Mouse (Mus musculus): ENCODE data around the gene Sucla2.

Sucla2 gene

GRCm38 (mm10) chr14:73524766-73525448 lies at the start of gene Sucla2:
Gene Sucla2, plus strand, starts transcription at chr14:73525319.
- in situ Hi-C loops (cut with MboI; ENCODE audit: low sequenced_read_pairs) = no loop called here

- in situ Hi-C loops (cut with MboI; ENCODE audit: low sequenced_read_pairs) = loop anchor here (25.0 kb wide), 1 partner anchor 363 kb away; the partner anchor contains the start of gene Rcbtb2
Observed at GRCm38 (mm10) chr14:73475506-73475905, 49.6 kb upstream of the Sucla2 start.

GRCm38 (mm10) chr14:73476361-73476934 lies 48.7 kb upstream of the Sucla2 start:
- in situ Hi-C loops (cut with MboI; ENCODE audit: low sequenced_read_pairs) = loop anchor here (25.0 kb wide), 1 partner anchor 364 kb away; the partner anchor contains the start of gene Rcbtb2

DNA sequence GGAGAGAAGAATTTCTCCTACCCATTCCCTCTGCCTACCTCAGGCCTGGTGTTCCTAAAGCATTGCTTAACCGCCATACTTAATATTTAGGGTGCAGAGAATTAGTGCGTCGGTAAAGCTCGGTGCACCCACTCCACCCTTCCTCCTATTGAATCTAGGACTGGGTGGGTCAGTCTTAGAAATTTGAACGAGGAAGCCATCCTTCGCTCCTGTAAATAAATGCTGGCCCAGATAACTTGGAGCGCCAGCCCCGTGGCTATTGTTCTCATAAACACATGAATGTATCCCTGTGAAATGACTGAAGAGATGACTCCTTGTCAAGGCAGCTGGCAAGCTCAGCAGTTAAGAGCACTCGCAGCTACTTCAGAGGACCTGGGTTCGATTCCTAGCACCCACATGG lies 48.0 kb upstream of the Sucla2 start:
- in situ Hi-C loops (cut with MboI; ENCODE audit: low sequenced_read_pairs) = loop anchor here (25.0 kb wide), 1 partner anchor 365 kb away; the partner anchor contains the start of gene Rcbtb2

DNA sequence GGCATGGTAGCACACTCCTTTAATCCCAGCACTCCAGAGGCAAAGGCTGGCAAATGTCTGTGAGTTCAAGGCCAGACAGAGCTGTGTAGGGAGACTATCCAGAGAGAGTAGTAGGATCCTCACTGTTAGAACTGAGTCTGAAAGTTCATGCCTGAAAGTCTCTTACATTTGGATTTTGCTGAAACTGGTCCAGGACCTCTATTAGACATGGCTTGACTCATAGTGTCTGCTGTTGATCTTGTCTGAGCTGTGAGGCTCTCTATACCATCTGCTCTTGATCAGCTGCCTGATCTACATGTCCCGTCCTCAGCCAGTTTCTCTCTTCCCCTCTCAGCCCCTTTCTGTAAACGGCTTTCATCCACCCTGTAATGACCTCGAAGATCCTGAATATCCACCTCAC lies 46.8 kb upstream of the Sucla2 start:
- in situ Hi-C loops (cut with MboI; ENCODE audit: low sequenced_read_pairs) = loop anchor here (25.0 kb wide), 1 partner anchor 366 kb away; the partner anchor contains the start of gene Rcbtb2

GRCm38 (mm10) chr14:73479771-73480170 lies 45.3 kb upstream of the Sucla2 start:
- in situ Hi-C loops (cut with MboI; ENCODE audit: low sequenced_read_pairs) = loop anchor here (25.0 kb wide), 1 partner anchor 367 kb away; the partner anchor contains the start of gene Rcbtb2

GRCm38 (mm10) chr14:73483516-73484229 lies 41.4 kb upstream of the Sucla2 start:
- in situ Hi-C loops (cut with MboI; ENCODE audit: low sequenced_read_pairs) = loop anchor here (25.0 kb wide), 1 partner anchor 371 kb away; the partner anchor contains the start of gene Rcbtb2

- in situ Hi-C loops (cut with MboI; ENCODE audit: low sequenced_read_pairs) = loop anchor here (25.0 kb wide), 1 partner anchor 372 kb away; the partner anchor contains the start of gene Rcbtb2
Observed at GRCm38 (mm10) chr14:73484366-73485110, 40.6 kb upstream of the Sucla2 start.

DNA sequence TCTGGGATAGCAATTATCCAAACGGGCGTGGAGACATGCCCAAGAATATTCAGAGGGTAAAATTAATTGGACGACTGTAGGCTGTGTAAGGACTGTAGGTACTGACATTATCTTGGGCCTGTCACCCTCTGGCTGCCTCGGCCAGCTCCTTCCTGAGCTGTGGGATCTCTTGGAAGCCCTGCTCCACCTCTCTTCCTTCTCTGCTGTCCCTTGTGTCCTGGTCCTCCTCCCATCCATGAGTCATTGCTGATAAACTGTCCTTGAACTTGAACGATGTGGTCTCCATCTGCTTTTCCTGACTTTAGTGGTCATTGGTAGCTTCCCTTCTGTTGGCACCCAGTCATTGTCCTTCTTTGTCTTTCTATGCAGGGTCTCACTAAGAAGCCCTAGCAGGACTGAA lies 38.5 kb upstream of the Sucla2 start:
- in situ Hi-C loops (cut with MboI; ENCODE audit: low sequenced_read_pairs) = loop anchor here (25.0 kb wide), 1 partner anchor 374 kb away; the partner anchor contains the start of gene Rcbtb2

- in situ Hi-C loops (cut with MboI; ENCODE audit: low sequenced_read_pairs) = loop anchor here (25.0 kb wide), 1 partner anchor 381 kb away; the partner anchor contains the start of gene Rcbtb2
Observed at GRCm38 (mm10) chr14:73493356-73493755, 31.8 kb upstream of the Sucla2 start.

GRCm38 (mm10) chr14:73494122-73494521 lies 31.0 kb upstream of the Sucla2 start:
- in situ Hi-C loops (cut with MboI; ENCODE audit: low sequenced_read_pairs) = loop anchor here (25.0 kb wide), 1 partner anchor 382 kb away; the partner anchor contains the start of gene Rcbtb2

DNA sequence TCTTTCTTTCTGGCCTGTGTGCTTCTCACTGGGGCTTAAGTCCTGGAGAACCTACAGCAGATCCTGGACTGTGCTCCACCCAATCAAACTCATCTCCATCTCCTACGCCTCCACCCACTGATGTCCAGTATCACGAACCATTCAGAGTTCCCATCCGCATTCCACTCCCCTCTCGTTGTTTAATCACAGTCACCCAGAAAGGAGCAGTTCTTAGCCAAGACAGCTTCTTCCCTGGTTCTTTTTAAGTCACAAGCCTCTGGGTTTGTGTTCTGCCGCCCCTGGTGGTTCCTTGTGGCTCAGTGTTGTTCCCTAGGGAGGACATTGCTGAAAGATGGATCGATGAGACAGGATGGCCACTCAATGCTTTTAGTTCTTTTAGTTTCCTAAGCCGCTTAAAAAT lies 29.4 kb upstream of the Sucla2 start:
- in situ Hi-C loops (cut with MboI; ENCODE audit: low sequenced_read_pairs) = loop anchor here (25.0 kb wide), 1 partner anchor 383 kb away; the partner anchor contains the start of gene Rcbtb2

DNA sequence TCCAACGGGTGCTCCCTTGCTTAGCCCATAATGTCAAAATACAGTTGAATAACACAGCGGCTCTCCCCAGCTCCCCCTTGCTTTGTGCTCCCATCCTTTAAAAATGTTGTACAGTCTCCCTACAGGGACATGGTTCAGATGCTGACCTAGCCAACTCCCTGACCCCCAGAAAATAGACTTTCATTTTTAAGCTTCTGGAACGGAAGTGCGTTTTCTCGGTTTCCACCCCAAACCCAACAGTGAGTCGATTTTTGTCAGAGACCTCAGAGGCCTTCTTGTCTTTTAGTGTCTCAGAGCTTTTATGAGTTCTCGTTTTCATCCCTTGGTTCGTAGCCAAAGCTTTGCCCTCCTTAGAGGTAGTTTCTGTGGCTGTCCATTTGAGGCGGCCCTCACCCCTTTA lies 23.8 kb upstream of the Sucla2 start:
- in situ Hi-C loops (cut with MboI; ENCODE audit: low sequenced_read_pairs) = no loop called here

GRCm38 (mm10) chr14:73501721-73502120 lies 23.4 kb upstream of the Sucla2 start:
- in situ Hi-C loops (cut with MboI; ENCODE audit: low sequenced_read_pairs) = no loop called here

DNA sequence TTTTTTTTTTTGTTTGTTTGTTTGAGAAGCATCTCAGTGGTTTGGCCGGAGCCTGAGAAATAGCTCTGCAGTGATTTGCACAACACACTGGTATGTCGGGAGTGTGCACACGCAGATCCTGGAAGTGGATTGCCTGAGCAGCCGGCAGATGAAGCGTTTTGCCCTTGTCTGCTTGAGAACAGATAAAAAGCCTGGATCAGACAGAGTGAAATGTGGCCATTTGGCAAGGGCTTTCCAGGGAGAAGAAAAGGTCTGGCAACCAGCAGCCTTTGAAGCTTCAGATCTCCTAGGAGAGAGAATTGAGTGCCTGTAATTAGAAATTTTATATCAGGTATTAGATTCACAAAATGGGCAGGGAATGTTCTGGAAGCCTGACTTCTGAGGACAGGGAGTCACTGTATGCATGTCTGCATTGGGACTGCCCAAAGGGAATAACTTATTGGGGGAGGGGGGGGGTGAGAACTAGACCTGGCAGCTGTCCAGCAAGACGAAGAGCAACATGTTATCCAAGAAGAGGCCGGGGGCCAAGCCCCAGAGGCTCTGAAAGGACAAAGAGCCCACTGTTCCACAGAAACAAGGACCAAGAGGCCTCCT lies 22.4 kb upstream of the Sucla2 start:
- in situ Hi-C loops (cut with MboI; ENCODE audit: low sequenced_read_pairs) = no loop called here

GRCm38 (mm10) chr14:73503237-73503933 lies 21.7 kb upstream of the Sucla2 start:
- in situ Hi-C loops (cut with MboI; ENCODE audit: low sequenced_read_pairs) = no loop called here

- in situ Hi-C loops (cut with MboI; ENCODE audit: low sequenced_read_pairs) = no loop called here
Observed at GRCm38 (mm10) chr14:73506283-73506682, 18.8 kb upstream of the Sucla2 start.

- in situ Hi-C loops (cut with MboI; ENCODE audit: low sequenced_read_pairs) = no loop called here
Observed at GRCm38 (mm10) chr14:73507200-73507599, 17.9 kb upstream of the Sucla2 start.

DNA sequence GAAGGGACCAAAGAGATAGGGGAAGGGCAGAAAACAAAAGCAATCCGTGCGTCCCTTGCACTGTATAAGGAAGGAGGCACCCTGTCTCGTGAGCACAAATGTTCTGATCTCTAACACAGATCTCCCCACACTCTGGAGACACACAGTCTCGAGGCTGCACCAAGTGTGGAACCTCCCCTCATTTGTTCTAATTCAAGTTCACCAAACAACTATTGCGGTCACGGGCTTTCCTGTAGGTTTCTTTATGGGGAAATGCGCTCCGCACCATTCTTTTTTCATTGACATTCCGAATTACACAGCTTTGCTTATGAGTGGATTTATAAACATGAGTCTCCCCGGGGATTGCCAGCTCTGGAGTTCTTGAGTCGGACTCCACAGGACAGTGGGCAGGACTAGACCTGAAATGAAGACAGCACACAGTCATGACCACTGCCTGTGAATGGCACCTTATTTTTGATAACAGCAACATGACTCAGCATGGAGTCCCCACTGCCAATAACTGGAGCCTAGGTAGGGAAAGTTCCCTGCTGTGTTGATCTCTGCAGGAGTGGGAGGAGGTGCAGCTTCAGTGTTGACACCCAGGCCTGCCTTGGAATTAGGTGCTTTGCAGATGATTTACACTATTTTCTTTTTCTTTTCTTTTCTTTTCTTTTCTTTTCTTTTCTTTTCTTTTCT lies 17.3 kb upstream of the Sucla2 start:
- in situ Hi-C loops (cut with MboI; ENCODE audit: low sequenced_read_pairs) = no loop called here

Data from CH12F3 (cell line).